Comparison of ENCODE assay signal across 18 mouse cellular contexts in the genomic region with DNA sequence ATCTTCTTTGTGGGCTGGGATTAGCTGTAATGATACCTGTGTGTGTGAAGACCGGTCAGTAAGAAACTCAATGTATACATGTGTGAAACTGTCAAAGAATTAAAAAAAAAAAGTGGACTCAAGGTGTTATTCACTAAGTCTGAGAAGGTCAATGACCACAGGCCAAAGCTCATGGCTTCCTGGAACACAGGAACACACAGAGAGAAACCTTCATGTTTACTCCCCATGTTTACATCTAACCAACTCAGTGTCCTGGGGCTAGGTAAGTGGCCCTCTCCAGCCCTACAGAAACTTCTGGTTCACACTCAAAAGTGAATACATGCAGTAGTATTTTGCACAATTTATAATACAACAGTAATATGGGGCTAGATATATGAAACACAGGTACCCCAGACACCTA. TPM values are rescaled to one million over a fixed set of nuclear protein-coding genes. Genes with fewer than 3 reads are reported as not detected.
"Had no signal": no experiment of that assay in that cellular context is flagged by ENCODE, and none has a peak within 500 bp of the region (broad histone marks: within the 10 kb centered on the region; RNA-seq: fewer than 3 reads in every experiment).

No protein-coding gene starts in this region.

- H3K36me3 ChIP-seq: neural tube, embryonic 15.5 days; stomach, embryonic 15.5 days had no signal

- H3K4me2 ChIP-seq: neural tube, embryonic 15.5 days; stomach, embryonic 15.5 days had no signal

- H3K27me3 ChIP-seq: neural tube, embryonic 15.5 days; stomach, embryonic 15.5 days had no signal

- H3K9ac ChIP-seq: neural tube, embryonic 15.5 days; stomach, embryonic 15.5 days had no signal

- DNase-seq: retina, postnatal 1 day; right cerebral cortex, adult 18-20 months; right cerebral cortex, postnatal 14 days; right cerebral cortex, postnatal 25 days; right cerebral cortex, postnatal 4 days; spleen, adult 18-20 months; thymus, adult 18-20 months; thymus, adult 2 months; thymus, postnatal 14 days; thymus, postnatal 25 days; thymus, postnatal 36 days; thymus, postnatal 4 days had no signal

- H3K27ac ChIP-seq: neural tube, embryonic 15.5 days; stomach, embryonic 15.5 days; stomach, postnatal 0 days had no signal

- H3K4me3 ChIP-seq: neural tube, embryonic 15.5 days; stomach, embryonic 15.5 days had no signal

- H3K9me3 ChIP-seq: neural tube, embryonic 15.5 days; stomach, embryonic 15.5 days had no signal

RNA-seq across cellular contexts. Expression of gene Nat8f2, which starts 40.7 kb away (rescaled TPM):
- total RNA-seq: neutrophil, adult 5-6 weeks had no signal
- polyA plus RNA-seq: neural tube, embryonic 14.5 days; neural tube, embryonic 15.5 days; stomach, embryonic 14.5 days; stomach, postnatal 0 days had no signal
